Mouse (Mus musculus) testis, adult 2 months (tissue): ENCODE measurements around the gene Sptbn4.

Experiments
- CTCF ChIP-seq: fragments of 200-500 bp; IDR thresholded peaks from 2 replicates; pipeline ENCODE4 v1.5.1; 2012; ENCODE audit warnings: low read depth, mild to moderate bottlenecking, inconsistent platforms, low read length, moderate library complexity; ENCODE audit not compliant: control insufficient read depth, insufficient read depth, insufficient replicate concordance
- POLR2A ChIP-seq: fragments of 200-500 bp; IDR thresholded peaks from 2 replicates; pipeline ENCODE4 v1.6.1; 2012; ENCODE audit warnings: low read depth, mild to moderate bottlenecking, inconsistent platforms, low read length, moderate library complexity; ENCODE audit not compliant: control insufficient read depth

- TF ChIP-seq CTCF (peak; percentile 19; the same call in 1 of the 2 replicates), POLR2A (peak; percentile 56; the same call in 1 of the 2 replicates)
These were observed at the start of gene Sptbn4, which contains the start of gene Blvrb for GRCm38 (mm10) chr7:27447419-27448286.
